Mouse (Mus musculus) hindlimb bud, embryonic 11.5 days (tissue): ENCODE measurements around the gene Ighmbp2.

Experiments
- DNase-seq: peaks from one replicate; pipeline ENCODE4 v3.0.0-alpha.2; 2012; ENCODE audit warnings: low read depth, low spot score; ENCODE audit errors: extremely low spot score

The Ighmbp2 gene

DNA sequence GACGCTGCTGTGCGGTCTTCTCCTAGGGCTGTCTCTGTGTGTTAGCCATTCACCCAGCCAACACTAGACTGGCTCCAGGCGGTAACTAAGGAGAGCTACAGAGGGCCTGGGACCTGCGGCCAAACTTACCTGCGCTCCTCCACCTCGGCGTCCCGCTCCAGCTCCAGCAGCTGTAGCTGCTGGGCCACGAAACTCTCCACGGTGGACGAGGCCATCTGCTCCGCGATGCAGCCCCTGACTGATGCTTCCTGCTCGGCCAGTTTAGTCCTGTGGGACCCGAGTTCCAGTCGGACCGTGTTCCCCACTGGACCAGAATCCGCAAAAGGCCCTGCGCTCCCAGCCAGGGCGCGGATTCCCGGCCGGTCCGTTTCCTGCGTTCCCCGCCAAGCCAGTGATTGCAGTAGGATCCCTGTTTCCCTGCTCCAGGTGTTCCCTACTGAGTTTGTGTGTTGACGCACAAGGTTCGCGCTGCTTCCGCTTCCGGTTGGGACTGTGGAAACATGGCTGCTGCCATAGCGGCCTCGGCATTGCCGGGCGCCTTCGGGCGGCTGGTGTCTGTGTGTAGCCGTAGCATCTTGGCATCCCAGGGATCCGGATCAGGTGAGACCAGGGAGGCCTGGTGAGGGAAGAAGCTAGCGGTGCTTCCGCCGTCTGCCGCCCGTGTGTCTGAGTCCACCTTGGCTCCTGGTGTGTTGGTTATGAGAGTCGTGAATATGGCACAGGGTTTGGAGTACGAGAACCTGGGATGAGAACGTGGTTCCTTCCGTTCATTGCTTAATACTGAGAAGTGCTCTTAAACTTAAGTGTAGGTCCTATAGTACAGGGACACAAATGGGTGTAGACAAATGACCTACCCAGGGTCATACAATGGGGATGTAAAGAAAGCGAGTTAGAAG, at the start of gene Ighmbp2, which contains the start of gene Mrpl21:
Ighmbp2 (minus strand) TSS at position 446 of the 896 bp plus-strand sequence.
Mrpl21 (plus strand) TSS at position 330 of the 896 bp plus-strand sequence.
- peak; percentile 74 for DNase-seq

DNA sequence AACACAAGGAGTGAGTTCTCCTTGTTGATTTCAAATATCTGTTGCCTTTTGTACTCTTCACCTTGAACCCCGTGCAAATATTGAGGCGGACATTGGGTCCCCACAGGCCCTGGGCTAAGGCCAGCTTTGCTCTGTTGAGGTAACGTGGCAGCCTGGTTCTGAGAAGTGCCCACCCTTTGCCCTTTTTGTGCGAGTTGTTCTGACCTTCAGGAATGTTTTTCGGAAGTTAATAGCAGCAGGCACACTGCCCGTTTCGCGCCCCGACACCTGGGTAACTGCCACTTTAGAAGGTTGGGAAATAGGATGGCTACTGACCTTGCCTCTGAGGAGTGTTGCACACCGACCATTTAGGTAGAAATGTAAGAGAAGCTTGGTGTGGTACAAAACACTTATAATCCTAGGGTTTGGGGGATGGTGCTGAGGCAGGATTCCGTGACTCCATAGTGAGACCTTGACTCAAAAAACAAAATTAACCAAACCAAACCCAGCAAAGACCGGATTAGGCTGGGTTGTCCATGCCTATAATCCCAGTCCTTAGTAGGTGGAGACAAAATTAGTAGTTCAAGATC, 43.7 kb upstream of the Ighmbp2 start:
- DNase-seq = no peak

DNA sequence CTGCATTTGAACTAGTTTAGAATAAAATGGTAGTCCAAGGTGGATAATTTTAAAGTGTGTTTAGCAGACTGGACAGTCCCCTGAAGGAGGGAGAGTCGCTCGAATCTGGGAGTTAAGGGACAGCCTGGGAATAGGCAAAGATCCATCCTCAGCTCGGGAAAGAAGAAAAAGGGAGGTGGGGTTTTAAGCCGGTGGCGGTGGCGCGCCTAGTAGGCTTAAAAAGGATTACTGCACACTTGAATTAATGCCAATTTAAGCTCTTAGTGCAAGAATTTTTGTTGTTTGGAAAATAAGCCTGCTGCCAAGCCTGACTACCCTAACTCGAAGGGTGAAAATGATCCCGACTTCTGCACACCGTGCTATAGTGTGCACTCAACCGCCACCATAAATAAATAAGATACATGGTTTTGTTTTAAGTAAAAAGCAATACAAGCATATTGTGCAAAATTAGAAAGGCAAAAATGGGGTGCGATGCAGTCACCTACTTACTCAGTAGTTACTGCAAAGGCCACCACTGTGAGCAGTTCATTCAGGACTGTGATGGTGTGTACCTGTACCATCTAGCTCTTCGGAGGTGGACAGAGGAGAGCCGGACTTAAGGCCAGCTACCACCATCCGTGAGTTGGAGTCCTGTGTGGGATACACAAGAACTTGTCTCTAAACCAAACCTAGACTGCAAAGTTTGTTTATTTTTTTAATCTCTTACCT, 43.1 kb upstream of the Ighmbp2 start:
- no peak for DNase-seq

GRCm38 (mm10) chr19:3324931-3325711, 42.3 kb upstream of the Ighmbp2 start:
- no peak for DNase-seq

DNA sequence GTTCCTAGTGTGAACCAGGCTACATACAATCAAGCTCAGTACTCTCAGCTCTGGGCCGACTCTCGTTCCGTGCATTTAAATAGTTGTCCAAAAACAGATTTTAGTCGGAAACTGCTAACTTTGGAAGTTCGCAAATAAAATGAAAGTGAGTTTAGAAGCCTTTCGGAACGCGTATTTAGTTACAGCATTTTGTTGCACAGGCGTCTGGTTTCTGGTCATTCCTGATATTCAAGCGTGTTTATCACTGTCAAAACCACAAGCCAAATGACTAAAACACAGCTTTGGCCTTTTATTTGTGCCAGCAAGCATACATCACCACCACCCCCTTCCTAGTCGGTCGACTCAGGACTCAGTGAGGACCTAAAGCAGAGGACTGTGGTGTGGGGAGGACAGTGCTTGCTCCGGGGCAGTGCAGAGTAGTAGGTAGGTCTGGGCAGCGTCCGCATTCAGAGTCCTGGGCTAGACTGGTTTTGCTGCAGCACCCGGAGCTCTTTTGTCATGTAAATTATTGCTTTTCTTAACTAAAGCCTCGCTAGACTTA, 41.5 kb upstream of the Ighmbp2 start:
- no peak for DNase-seq

- no peak for DNase-seq
Measured at GRCm38 (mm10) chr19:3323753-3324270, 41.0 kb upstream of the Ighmbp2 start.

DNA sequence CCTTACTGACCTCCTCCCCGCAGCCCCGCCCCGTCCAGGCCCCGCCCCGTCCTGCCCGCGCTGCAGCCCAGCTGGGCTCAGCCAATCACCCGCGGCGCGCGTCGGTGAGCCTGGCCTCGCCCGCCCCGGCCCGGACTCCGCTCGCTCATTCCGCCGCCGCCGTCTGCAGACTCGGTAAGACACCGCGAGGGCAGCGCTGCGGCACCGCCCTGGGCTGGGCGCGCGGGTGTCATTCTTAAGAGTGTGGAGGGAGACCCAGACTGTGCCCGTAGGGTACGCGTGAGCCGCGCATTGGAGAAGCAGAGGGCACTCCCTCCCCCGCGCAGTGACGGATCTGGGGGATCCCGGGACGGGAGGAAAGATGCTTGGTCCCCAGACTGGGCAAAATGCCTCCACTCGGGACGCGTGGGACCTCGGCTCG, 40.4 kb upstream of the Ighmbp2 start:
- DNase-seq = no peak

DNA sequence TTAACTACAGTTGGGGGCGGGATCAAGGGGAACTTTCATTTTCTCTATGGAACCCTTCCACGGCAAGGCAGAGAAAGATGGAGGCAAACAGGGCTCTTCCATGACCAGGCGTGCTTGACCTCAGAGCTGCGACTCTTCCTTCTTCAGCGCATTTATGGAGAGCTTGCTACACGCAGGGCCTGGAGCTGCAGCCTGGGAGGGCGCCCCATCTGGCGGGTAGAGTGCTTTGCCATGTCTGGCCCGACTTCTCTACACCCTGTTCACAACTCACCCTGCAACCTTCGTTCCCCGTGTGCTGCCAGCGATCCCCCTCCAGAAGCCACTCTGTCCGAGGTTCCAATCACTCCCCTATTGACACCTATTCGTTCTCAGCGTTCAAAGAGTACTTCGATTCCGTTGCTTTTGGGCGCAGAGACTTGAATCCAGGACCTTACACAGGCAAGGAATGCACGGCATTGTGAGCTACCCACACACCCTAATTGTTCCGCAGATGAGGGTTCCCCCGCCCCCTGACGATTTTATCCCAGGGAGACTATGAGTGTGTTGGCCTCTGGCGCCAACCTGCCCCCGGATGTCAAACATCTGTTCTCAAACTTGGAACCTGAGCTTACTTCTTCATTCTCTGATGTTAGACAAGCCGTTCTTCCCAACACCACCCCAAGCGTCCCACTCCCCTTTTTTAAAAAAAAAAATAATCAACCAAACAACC, 39.6 kb upstream of the Ighmbp2 start, which contains the start of gene Cpt1a:
Cpt1a (plus strand) TSS at position 74 of the 709 bp plus-strand sequence.
- DNase-seq = no peak

GRCm38 (mm10) chr19:3321617-3322016, 38.8 kb upstream of the Ighmbp2 start:
- DNase-seq = no peak

DNA sequence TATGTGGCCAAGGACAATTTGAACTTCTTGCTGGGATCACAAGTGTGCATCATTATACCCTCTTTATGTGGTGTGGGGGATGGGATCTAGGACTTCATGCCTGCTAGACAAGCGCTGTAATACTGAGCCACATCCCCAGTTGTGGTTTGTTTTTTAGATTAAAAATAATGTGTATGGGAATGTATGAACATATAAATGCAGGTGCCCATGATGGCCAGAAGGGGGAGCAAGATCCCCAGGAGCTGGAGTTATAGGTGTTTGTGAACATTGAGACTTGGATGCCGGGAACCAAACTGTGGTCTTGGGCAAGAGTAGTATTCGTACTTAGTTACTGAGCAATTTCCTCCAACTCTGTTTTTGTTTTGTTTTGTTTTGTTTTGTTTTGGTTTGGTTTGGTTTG, 38.0 kb upstream of the Ighmbp2 start:
- no peak for DNase-seq

DNA sequence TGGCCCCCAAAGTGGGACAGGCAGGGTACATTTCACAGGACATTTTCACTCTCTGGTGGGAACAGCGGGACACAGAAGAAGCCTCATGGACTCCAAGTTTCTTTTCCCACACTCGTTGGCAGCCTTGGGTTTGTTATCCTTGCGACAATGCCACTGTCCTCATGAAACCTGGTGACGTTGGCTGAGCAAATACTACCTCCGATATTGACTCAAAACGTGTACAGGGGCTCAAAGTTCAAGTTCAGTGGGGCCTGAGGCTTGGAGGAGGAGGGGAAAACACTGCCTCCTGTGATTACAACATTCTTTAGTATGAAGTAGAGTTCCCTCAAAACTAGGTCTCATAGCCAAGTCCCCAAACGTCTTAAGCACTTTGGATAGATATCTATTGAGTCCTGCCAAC, 37.3 kb upstream of the Ighmbp2 start:
- DNase-seq = no peak

DNA sequence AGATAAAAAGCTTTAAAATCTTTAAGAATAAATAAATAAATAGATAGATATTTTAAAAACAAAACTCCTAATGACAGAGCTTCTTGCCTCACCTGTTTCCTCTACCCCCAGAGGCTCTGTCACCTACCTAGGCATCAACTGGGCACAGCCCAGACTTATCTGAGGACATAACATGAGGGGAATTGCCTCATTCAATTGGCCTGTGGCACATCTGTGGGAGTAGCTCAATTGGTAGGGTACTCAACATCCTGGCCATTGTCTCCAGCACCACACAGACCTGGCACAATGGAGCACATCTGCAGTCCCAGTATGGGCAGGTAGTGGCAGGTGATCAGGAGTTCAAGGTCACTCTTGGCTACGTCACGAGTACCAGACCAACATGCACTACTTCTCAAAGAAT, 36.5 kb upstream of the Ighmbp2 start:
- DNase-seq = no peak

DNA sequence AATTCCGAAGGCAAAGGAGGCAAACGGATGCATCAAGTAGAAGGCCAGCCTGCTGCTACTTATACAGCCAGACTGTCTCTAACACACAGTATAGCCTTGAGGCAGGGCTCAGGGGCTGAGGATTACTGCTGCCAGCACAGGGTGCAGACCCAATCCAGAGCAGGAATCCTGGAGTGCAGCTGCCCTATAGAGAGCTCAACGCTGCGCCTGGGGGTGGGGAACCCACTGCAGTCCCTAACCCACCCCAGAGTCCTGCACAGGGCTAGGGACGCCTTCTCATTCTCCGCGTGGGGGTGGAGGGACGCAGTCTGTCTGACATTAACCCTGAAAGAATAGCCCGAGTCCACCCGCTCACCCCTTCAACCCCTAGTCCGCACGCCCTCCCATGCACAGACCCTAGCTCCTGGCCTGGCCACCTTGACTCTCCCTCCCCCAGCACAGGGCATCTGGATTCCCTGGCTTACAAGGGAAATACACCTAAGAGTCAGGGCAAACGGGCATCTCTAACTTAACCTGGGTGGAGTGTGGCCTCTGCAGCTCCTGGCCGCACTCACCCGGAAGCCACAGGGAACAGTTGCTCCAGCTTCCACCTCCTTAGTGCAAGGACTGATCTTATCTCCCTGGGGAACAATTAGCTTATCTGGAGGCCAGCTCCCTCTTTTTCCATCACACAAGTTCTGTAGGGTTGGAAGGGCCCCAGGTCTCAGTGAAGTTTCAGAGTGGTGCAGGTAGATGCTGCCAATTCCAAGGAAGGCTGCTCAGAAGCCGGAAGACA, 24.5 kb upstream of the Ighmbp2 start:
- no peak for DNase-seq

DNA sequence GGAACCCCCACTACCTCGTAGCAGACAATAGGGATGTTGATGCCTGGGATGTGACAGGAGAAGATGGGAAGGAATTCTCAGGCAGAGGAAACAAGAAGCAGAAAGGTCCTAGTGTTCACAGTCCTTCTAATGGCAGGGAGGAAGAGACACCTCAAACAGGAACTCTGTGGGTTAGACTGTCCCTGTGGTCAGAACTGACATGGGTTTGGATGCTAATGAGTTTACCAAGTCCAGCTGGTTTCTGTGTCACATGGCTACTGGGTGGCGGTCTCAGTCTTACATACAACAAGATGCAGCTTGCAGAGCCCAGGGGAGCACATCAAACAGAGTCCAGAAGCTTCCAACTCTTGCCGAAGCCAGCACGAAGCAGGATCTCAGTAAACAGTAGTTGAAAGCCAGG, 21.2 kb upstream of the Ighmbp2 start:
- no peak for DNase-seq

DNA sequence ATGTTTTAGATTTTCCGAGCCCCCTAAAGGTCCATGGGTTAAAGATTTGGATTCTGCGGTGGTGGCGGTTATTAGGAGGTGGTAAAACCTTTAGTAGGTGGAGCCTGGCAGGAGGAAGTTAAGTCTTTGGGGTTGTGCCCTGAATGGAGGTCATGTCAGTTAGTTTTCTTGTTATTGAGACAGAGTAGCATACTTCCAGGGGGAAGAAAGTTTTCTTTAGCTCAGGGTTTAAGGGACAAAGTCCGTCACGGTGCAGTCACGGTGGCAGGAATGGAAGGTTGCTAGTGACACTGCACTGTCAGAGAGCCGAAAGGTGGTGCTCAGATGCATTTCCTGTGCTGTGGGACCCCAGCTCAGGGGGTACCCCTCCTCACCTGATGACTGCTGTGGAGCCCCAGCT, 15.0 kb upstream of the Ighmbp2 start:
- no peak for DNase-seq

DNA sequence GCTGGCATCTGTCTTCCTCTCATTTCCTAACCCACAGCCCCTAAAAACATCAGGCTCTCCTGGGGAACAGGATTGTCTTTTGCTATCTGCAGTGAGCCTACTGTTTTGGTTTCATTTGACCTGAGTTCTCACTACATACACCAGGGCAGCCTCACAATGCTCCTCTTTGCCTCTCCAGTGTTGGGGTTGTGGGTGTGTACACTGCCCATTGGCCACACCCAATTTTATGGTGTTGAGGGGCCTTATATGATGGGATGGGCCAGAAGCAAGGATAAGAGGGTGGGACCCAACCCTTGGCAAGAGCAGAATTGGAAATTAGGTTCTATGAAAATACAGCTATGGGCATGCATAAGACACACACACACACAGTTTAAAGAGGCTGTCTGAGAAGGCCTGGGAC, 14.2 kb upstream of the Ighmbp2 start:
- DNase-seq = no peak

- DNase-seq = no peak
Measured at GRCm38 (mm10) chr19:3295245-3295644, 12.4 kb upstream of the Ighmbp2 start.

- no peak for DNase-seq
Measured at GRCm38 (mm10) chr19:3292993-3293392, 10.2 kb upstream of the Ighmbp2 start.

DNA sequence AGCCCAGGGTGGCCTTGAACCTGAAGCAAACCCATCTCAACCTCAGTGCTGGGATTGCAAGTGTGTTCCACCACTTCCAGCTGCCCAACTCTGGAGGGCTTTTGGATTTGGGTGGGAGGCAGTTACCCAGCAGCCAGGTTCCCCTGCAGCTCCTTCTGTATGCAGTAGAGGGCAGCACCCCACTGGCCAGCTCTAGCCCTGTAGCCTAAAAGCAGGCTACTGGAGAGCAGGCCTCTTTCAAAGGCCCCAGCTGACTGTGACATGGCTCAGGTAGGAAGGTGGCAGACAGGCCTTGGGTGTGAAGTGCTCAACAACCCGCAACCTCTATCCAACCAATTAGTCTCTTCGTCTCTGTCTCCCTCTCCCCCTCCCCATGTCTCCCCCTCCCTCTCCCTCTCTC, 9.2 kb upstream of the Ighmbp2 start:
- DNase-seq = no peak
